Mouse (Mus musculus): ENCODE data around the gene Il34. TPM values are rescaled to one million over a fixed set of nuclear protein-coding genes. Genes with fewer than 3 reads are reported as not detected.

Il34 gene
- polyA plus RNA-seq, 1 experiment from 2014 or later: 1.1 TPM

DNA sequence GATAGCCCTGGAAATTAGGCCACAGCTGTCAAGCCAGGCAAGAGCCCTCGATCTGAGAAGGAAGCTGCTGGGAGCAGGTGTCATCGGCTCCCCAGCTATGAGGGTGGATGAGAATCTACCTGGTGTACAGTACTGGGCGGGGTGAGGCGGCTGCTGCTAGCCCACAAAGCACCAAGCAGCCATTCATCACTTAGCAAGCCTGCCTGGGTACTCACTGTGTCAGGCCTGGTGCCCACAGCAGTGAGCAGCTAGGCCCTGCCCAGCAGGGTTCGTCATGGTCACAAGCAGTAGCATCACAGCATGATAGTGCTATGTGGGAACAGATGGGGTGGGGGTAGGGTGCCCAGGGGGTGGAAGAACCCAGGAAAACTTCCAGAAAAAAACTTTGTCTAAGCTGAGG lies 110.3 kb downstream of the Il34 start:
- 85% methylated on average over 5 of the region's 5 CpGs for WGBS
- no peak overlapping the region for H3K27ac ChIP-seq

DNA sequence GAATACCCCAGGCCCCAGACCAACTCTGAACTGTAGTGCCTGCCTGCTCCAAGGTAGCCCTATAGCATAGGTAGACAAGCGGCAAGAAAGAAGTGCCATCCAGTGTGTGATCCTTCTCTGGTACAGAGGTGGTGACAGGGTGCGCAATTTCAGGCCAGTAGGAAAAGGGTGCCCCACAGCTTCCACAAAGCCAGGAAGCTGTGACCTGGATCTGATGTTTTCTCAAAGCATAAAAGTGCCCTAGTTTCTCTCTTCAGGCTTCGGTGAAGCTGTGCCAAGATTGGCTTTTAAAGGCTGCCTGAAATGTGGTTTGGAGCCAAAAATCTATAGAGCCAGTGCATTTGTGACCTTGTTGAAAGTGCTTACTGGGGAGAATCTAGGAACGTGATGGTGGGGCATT lies 110.9 kb downstream of the Il34 start:
- Histone ChIP-seq H3K9me3 (replicated peaks) (no peaks in the 10 kb centered on the region), H3K27ac (no peak overlapping the region), H3K4me1 (peaks cover 13% of the 10 kb centered on the region; the same call in 1 of the 2 replicates), H3K4me2 (replicated peaks) (no peak overlapping the region), H3K27me3 (no peaks in the 10 kb centered on the region), H3K9ac (no peak overlapping the region), H3K4me3 (no peak overlapping the region), H3K36me3 (peaks cover 10% of the 10 kb centered on the region; the same call in 1 of the 2 replicates)
- 80% methylated on average over 4 of the region's 4 CpGs for WGBS
- no peak for ATAC-seq (ENCODE audit: low FRiP score)

More for the DNA sequence above, 110.3 kb downstream of the Il34 start:
- no peak overlapping the region for H3K4me2 ChIP-seq (replicated peaks)
- H3K27me3 ChIP-seq: no peaks in the 10 kb centered on the region
- peaks cover 6% of the 10 kb centered on the region; the same call in 1 of the 2 replicates for H3K36me3 ChIP-seq
- no peaks in the 10 kb centered on the region for H3K9me3 ChIP-seq (replicated peaks)
- ATAC-seq (ENCODE audit: low FRiP score): no peak
- no peak overlapping the region for H3K4me3 ChIP-seq
- H3K9ac ChIP-seq: no peak overlapping the region
- H3K4me1 ChIP-seq: peaks cover 13% of the 10 kb centered on the region; the same call in 1 of the 2 replicates

DNA sequence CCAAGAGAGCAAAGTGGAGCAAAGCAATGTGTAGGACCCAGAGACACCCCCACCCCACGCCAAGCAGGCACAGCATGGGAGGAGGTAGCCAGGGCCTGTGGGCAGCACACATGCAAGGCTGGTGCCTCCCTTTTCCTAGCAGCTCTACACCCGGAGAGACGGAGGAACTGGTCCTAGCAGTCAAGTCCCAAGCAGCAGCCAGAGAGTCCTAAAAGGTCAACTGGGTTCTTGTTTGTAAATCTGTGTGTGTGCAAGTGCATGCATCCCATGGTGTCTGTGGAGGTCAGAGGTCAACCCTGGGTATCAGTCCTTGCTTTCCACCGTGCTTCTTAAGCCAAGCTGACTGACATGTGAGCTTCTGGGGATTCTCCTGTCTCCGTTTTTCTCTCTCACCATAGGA lies 111.5 kb downstream of the Il34 start:
- peaks cover 13% of the 10 kb centered on the region; the same call in 1 of the 2 replicates for H3K4me1 ChIP-seq
- H3K4me3 ChIP-seq: no peak overlapping the region
- ATAC-seq (ENCODE audit: low FRiP score): no peak
- H3K9me3 ChIP-seq (replicated peaks): no peaks in the 10 kb centered on the region
- H3K9ac ChIP-seq: no peak overlapping the region
- H3K27me3 ChIP-seq: no peaks in the 10 kb centered on the region
- H3K27ac ChIP-seq: no peak overlapping the region
- H3K4me2 ChIP-seq (replicated peaks): no peak overlapping the region
- peaks cover 11% of the 10 kb centered on the region; the same call in 1 of the 2 replicates for H3K36me3 ChIP-seq
- 67% methylated on average over 5 of the region's 5 CpGs for WGBS

Other genes starting within 250 kb of the Il34 start
- gene Vac14, start 187.3 kb downstream of the Il34 start, polyA plus RNA-seq (2016; fragmentation: Nextera tagmentation; extraction: Ambion mirVana): 29.5 and 29.7 TPM in 2 replicates
- 21.6 and 23.3 TPM in 2 replicates for gene Mtss1l, start 84.4 kb downstream of the Il34 start, polyA plus RNA-seq (2016; fragmentation: Nextera tagmentation; extraction: Ambion mirVana)
- 74.9 and 77.1 TPM in 2 replicates for gene Cog4, start 40.7 kb upstream of the Il34 start, polyA plus RNA-seq (2016; fragmentation: Nextera tagmentation; extraction: Ambion mirVana)
- gene Sf3b3, start 40.9 kb upstream of the Il34 start, polyA plus RNA-seq (2016; fragmentation: Nextera tagmentation; extraction: Ambion mirVana): 163 and 170 TPM in 2 replicates
- gene Fuk, start 96.6 kb upstream of the Il34 start, polyA plus RNA-seq (2016; fragmentation: Nextera tagmentation; extraction: Ambion mirVana): 11.4 and 11.9 TPM in 2 replicates
- 30.4 and 31.2 TPM in 2 replicates for gene St3gal2, start 114.0 kb upstream of the Il34 start, polyA plus RNA-seq (2016; fragmentation: Nextera tagmentation; extraction: Ambion mirVana)
- 13.9 and 16.9 TPM in 2 replicates for gene Ddx19a, start 191.9 kb upstream of the Il34 start, polyA plus RNA-seq (2016; fragmentation: Nextera tagmentation; extraction: Ambion mirVana)
- 9.5 and 9.7 TPM in 2 replicates for gene Ddx19b, start 225.8 kb upstream of the Il34 start, polyA plus RNA-seq (2016; fragmentation: Nextera tagmentation; extraction: Ambion mirVana)
- gene Aars, start 227.2 kb upstream of the Il34 start, polyA plus RNA-seq (2016; fragmentation: Nextera tagmentation; extraction: Ambion mirVana): 78.5 and 83.5 TPM in 2 replicates